In the genomic region with DNA sequence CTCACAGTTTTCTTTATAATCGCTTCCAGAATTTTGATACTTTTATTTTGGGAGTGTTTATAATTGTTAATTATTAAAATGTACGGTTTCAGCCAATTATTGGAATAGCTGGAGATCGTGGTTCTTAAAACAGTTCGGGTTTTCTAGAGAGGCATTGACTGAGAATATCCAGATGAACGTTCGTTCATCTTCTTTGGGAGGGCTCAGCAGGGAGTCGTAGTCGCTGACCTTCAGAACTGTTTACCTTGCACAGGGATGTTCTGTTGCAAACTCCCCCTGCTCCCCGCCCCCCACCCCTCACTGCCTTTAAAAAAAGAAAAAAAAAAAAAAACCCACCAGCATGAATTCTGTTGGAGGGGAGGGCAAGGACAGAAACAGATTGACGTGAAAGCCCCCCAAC, we compare ENCODE assay signal across 8 mouse cellular contexts. TPM values are rescaled to one million over a fixed set of nuclear protein-coding genes. Genes with fewer than 3 reads are reported as not detected.
DNase-seq lines count a peak whose midpoint lies in the region; ATAC-seq and TF ChIP-seq lines count a peak whose summit lies in the region.

No protein-coding gene starts in this region.

- no peaks in the 10 kb centered on the region for H3K36me3 ChIP-seq in kidney, embryonic 16.5 days (ENCODE audit: insufficient read depth, low read length)
- no peaks in the 10 kb centered on the region for H3K36me3 ChIP-seq in hindbrain, embryonic 12.5 days
- H3K36me3 ChIP-seq in midbrain, embryonic 14.5 days (ENCODE audit: control insufficient read depth, insufficient read depth, low read length), result no peaks in the 10 kb centered on the region

- no peaks in the 10 kb centered on the region for H3K9me3 ChIP-seq in kidney, embryonic 16.5 days (ENCODE audit: low read length)
- H3K9me3 ChIP-seq in hindbrain, embryonic 12.5 days (replicated peaks), result no peaks in the 10 kb centered on the region
- no peaks in the 10 kb centered on the region for H3K9me3 ChIP-seq in midbrain, embryonic 14.5 days (ENCODE audit: control insufficient read depth, low read length)

- peaks cover 16% of the 10 kb centered on the region for H3K27me3 ChIP-seq in kidney, embryonic 16.5 days (ENCODE audit: insufficient read depth, low read length)
- H3K27me3 ChIP-seq in hindbrain, embryonic 12.5 days, result no peaks in the 10 kb centered on the region
- no peaks in the 10 kb centered on the region for H3K27me3 ChIP-seq in midbrain, embryonic 14.5 days (ENCODE audit: control insufficient read depth, insufficient read depth, low read length)

- H3K27ac ChIP-seq in kidney, embryonic 16.5 days (ENCODE audit: low read length), result no peak overlapping the region
- peak overlapping the region; percentile 66; the same call in 1 of the 2 replicates for H3K27ac ChIP-seq in cortical plate, adult 2 months (ENCODE audit: insufficient read depth, low read length)
- H3K27ac ChIP-seq in hindbrain, embryonic 12.5 days, result no peak overlapping the region
- H3K27ac ChIP-seq in midbrain, embryonic 14.5 days (replicated peaks; ENCODE audit: low read depth, low read length), result peak overlapping the region; percentile 60; the same call in 1 of the 2 replicates

- ATAC-seq in kidney, embryonic 16.5 days (ENCODE audit: low FRiP score, low TSS enrichment), result no peak
- no peak for ATAC-seq in hindbrain, embryonic 12.5 days (ENCODE audit: low FRiP score)
- 0 out of 2 replicates have a peak, but pooled peaks have one; percentile 18 for ATAC-seq in midbrain, embryonic 14.5 days (ENCODE audit: low FRiP score, low TSS enrichment)

- H3K4me1 ChIP-seq in kidney, embryonic 16.5 days (ENCODE audit: insufficient read depth, low read length), result peaks cover 12% of the 10 kb centered on the region
- peaks cover 3% of the 10 kb centered on the region; the same call in 1 of the 2 replicates for H3K4me1 ChIP-seq in cortical plate, adult 2 months (ENCODE audit: control insufficient read depth, insufficient read depth, low read length)
- H3K4me1 ChIP-seq in hindbrain, embryonic 12.5 days, result peaks cover 12% of the 10 kb centered on the region
- 0 out of 2 replicates have a peak, but pooled peaks cover 3% of the 10 kb centered on the region for H3K4me1 ChIP-seq in midbrain, embryonic 14.5 days (ENCODE audit: control insufficient read depth, insufficient read depth, low read length)

- TF ChIP-seq POLR2A in cortical plate, adult 2 months (IDR thresholded peaks at IDR 0.05; ENCODE audit: extremely low read depth, insufficient read depth, low read length), result no peak

- WGBS in kidney, embryonic 16.5 days, result 2% methylated on average over 10 of the region's 10 CpGs
- 3% methylated on average over 10 of the region's 10 CpGs for WGBS in hindbrain, embryonic 12.5 days
- 2% methylated on average over 10 of the region's 10 CpGs for WGBS in midbrain, embryonic 14.5 days

- H3K4me2 ChIP-seq in kidney, embryonic 16.5 days (replicated peaks; ENCODE audit: low read depth, low read length), result peak overlapping the region; percentile 83
- peak overlapping the region; percentile 91 for H3K4me2 ChIP-seq in hindbrain, embryonic 12.5 days (replicated peaks)
- peak overlapping the region; percentile 93 for H3K4me2 ChIP-seq in midbrain, embryonic 14.5 days (ENCODE audit: low read length)

- peak overlapping the region; percentile 47; the same call in 1 of the 2 replicates for H3K9ac ChIP-seq in kidney, embryonic 16.5 days (replicated peaks; ENCODE audit: low read length)
- peak overlapping the region; percentile 62 for H3K9ac ChIP-seq in hindbrain, embryonic 12.5 days
- peak overlapping the region; percentile 63 for H3K9ac ChIP-seq in midbrain, embryonic 14.5 days (replicated peaks; ENCODE audit: low read length)

- no peak for TF ChIP-seq CTCF in cortical plate, adult 2 months (IDR thresholded peaks at IDR 0.05; ENCODE audit: extremely low read depth, insufficient read depth, low read length)

- H3K4me3 ChIP-seq in kidney, embryonic 16.5 days (ENCODE audit: low read length), result peak overlapping the region; percentile 48
- H3K4me3 ChIP-seq in cortical plate, adult 2 months (ENCODE audit: insufficient read depth, low read length), result peak overlapping the region; percentile 88
- peak overlapping the region; percentile 44 for H3K4me3 ChIP-seq in hindbrain, embryonic 12.5 days
- peak overlapping the region; percentile 47 for H3K4me3 ChIP-seq in midbrain, embryonic 14.5 days (replicated peaks; ENCODE audit: low read depth, low read length)

- DNase-seq in kidney, adult 8-10 months, result no peak
- peak; percentile 59 for DNase-seq in midbrain, embryonic 14.5 days
- DNase-seq in right cerebral cortex, adult 2 months (ENCODE audit: low spot score in 2 of 2), result no peak
- no peak for DNase-seq in gastrocnemius, postnatal 25 days
- no peak for DNase-seq in layer of hippocampus, adult 9-10 months (ENCODE audit: low spot score)

RNA-seq across cellular contexts. Expression of gene Dnajc6, which starts 12.0 kb away (rescaled TPM):
- 1.8 and 2.2 TPM in 2 replicates for polyA plus RNA-seq in kidney, embryonic 16.5 days (2015; fragmentation: Nextera tagmentation; extraction: Ambion mirVana)
- polyA plus RNA-seq in cortical plate, adult 2 months (2012; rRNA removed), result 144 and 145 TPM in 2 replicates
- polyA plus RNA-seq in hindbrain, embryonic 12.5 days (2016; fragmentation: Nextera tagmentation; extraction: Ambion mirVana), result 15.3 and 17.9 TPM in 2 replicates
- 49.3 and 55.0 TPM in 2 replicates for polyA plus RNA-seq in midbrain, embryonic 14.5 days (2014; fragmentation: Nextera tagmentation; extraction: Ambion mirVana)
- under 1 TPM; 0.20 to 0.29 TPM for total RNA-seq in gastrocnemius, postnatal 25 days (2021)

Comparison
In these comparisons a context has a peak if more than half of its experiments do, and no peak if none do; other contexts are left out.
1. H3K27ac ChIP-seq: peak in cortical plate, adult 2 months (single experiment) and midbrain, embryonic 14.5 days (single experiment); none in kidney, embryonic 16.5 days (single experiment) and hindbrain, embryonic 12.5 days (single experiment).
2. Peak in every context shown above with its lines, with median percentiles within 50 percentile points of each other: H3K4me2 ChIP-seq, H3K4me3 ChIP-seq and H3K9ac ChIP-seq.